In the genomic region with DNA sequence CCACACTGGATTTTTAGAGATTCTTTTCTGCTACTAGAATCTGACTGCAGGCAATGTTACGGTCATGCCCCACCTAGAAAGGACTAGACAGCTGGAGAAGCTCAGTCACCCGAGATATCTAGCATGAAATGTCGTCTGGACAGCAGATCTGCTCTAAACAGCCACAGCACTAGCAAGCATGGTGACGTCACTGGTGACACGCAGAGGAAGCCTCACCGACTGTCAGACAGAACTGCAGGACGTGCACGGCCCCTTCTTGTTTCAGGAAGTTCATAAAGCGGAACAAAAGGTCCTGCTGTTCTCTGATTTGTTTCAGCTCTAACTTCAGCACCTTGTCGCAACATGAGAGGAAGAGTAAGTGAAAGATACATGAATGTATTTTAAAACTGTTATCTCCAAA, we compare ENCODE assay signal across 9 mouse cellular contexts. TPM values are rescaled to one million over a fixed set of nuclear protein-coding genes. Genes with fewer than 3 reads are reported as not detected.
A peak's percentile ranks its signal among the peaks of the same experiment; 100 is the strongest.
DNase-seq lines count a peak whose midpoint lies in the region; ATAC-seq and TF ChIP-seq lines count a peak whose summit lies in the region.
"Had no signal": no experiment of that assay in that cellular context is flagged by ENCODE, and none has a peak within 500 bp of the region (broad histone marks: within the 10 kb centered on the region; RNA-seq: fewer than 3 reads in every experiment).

No protein-coding gene starts in this region.

- TF ChIP-seq POLR2A in limb, embryonic 14.5 days (IDR thresholded peaks at IDR 0.05; ENCODE audit: borderline replicate concordance, extremely low read depth, insufficient read depth, insufficient read length), result no peak

- no peak overlapping the region for H3K4me3 ChIP-seq in limb, embryonic 14.5 days (replicated peaks; ENCODE audit: low read length)
- no peak overlapping the region for H3K4me3 ChIP-seq in limb, embryonic 10.5 days
- H3K4me3 ChIP-seq: embryonic facial prominence, embryonic 13.5 days; midbrain, embryonic 12.5 days had no signal

- peaks cover 21% of the 10 kb centered on the region for H3K36me3 ChIP-seq in limb, embryonic 14.5 days (ENCODE audit: control insufficient read depth, insufficient read depth, low read length)
- H3K36me3 ChIP-seq in limb, embryonic 10.5 days, result peaks cover 10% of the 10 kb centered on the region

- no peak overlapping the region for H3K9ac ChIP-seq in limb, embryonic 14.5 days (ENCODE audit: low read depth, low read length, severe bottlenecking)
- H3K9ac ChIP-seq: embryonic facial prominence, embryonic 13.5 days; midbrain, embryonic 12.5 days had no signal

- H3K4me2 ChIP-seq in limb, embryonic 14.5 days (replicated peaks; ENCODE audit: low read depth, low read length, severe bottlenecking), result no peak overlapping the region
- H3K4me2 ChIP-seq: embryonic facial prominence, embryonic 13.5 days; midbrain, embryonic 12.5 days had no signal

- peak; percentile 25 for DNase-seq in limb, embryonic 14.5 days (ENCODE audit: low spot score)
- no peak for DNase-seq in limb, embryonic 10.5 days (ENCODE audit: low spot score)
- peak; percentile 17 for DNase-seq in embryo, embryonic 11 days
- DNase-seq in heart, postnatal 36 days, result peak; percentile 22 to 43
- no peak for DNase-seq in testis, postnatal 10 days (ENCODE audit: low spot score)
- DNase-seq in neural tube, embryonic 10.5 days (ENCODE audit: extremely low spot score, low spot score), result no peak

- intact Hi-C loops in heart, postnatal 36 days (cut with DNase I), result no loop called here

- 80% methylated on average over 10 of the region's 10 CpGs for WGBS in limb, embryonic 14.5 days
- 81% methylated on average over 10 of the region's 10 CpGs for WGBS in limb, embryonic 10.5 days

- no peaks in the 10 kb centered on the region for H3K27me3 ChIP-seq in limb, embryonic 14.5 days (ENCODE audit: control insufficient read depth, insufficient read depth, low read length)
- H3K27me3 ChIP-seq in limb, embryonic 10.5 days (ENCODE audit: low read depth, poor library complexity, severe bottlenecking), result no peaks in the 10 kb centered on the region
- H3K27me3 ChIP-seq: embryonic facial prominence, embryonic 13.5 days; midbrain, embryonic 12.5 days had no signal

- ATAC-seq in limb, embryonic 14.5 days (ENCODE audit: low FRiP score, low read depth), result no peak
- ATAC-seq in megakaryocyte-erythroid progenitor cell, adult 5-6 weeks (replicated peaks; ENCODE audit: low FRiP score, low TSS enrichment, poor library complexity, severe bottlenecking), result peak; percentile 100

- H3K4me1 ChIP-seq in limb, embryonic 14.5 days (ENCODE audit: control insufficient read depth, insufficient read depth, low read length), result no peaks in the 10 kb centered on the region
- no peaks in the 10 kb centered on the region for H3K4me1 ChIP-seq in limb, embryonic 10.5 days
- H3K4me1 ChIP-seq: embryonic facial prominence, embryonic 13.5 days; midbrain, embryonic 12.5 days had no signal

- no peak overlapping the region for H3K27ac ChIP-seq in limb, embryonic 14.5 days (replicated peaks; ENCODE audit: low read depth, low read length)
- no peak overlapping the region for H3K27ac ChIP-seq in limb, embryonic 10.5 days
- H3K27ac ChIP-seq: embryonic facial prominence, embryonic 13.5 days; midbrain, embryonic 12.5 days had no signal

- H3K9me3 ChIP-seq in limb, embryonic 14.5 days (ENCODE audit: control insufficient read depth, low read length), result no peaks in the 10 kb centered on the region
- H3K9me3 ChIP-seq in limb, embryonic 10.5 days (replicated peaks), result no peaks in the 10 kb centered on the region
- H3K9me3 ChIP-seq: embryonic facial prominence, embryonic 13.5 days; midbrain, embryonic 12.5 days had no signal

RNA-seq across cellular contexts. Expression of gene Snx14, which starts 34.7 kb away (rescaled TPM):
- 26.5 and 39.5 TPM in 2 replicates for polyA plus RNA-seq in limb, embryonic 14.5 days (2012; rRNA removed)
- polyA plus RNA-seq in limb, embryonic 14.5 days (2014; fragmentation: Nextera tagmentation; extraction: Ambion mirVana), result 20.7 and 23.2 TPM in 2 replicates
- polyA plus RNA-seq in limb, embryonic 10.5 days (2016; fragmentation: Nextera tagmentation; extraction: Ambion mirVana), result 17.6 and 18.9 TPM in 2 replicates
- 10 to 100 TPM; 22.7 to 24.0 TPM for total RNA-seq in heart, postnatal 36 days (2021)
- total RNA-seq in megakaryocyte-erythroid progenitor cell, adult 5-6 weeks (2014; fragmentation: Nextera tagmentation), result 25.1 and 30.0 TPM in 2 replicates
- total RNA-seq in megakaryocyte-erythroid progenitor cell, adult 5-6 weeks (2017), result 17.9 and 30.3 TPM in 2 replicates

RNA-seq across cellular contexts. Expression of gene Gm20537, which starts 52.3 kb away (rescaled TPM):
- 1.2 and 1.7 TPM in 2 replicates for polyA plus RNA-seq in limb, embryonic 14.5 days (2012; rRNA removed)
- 0.35 TPM in 1 of 2 replicates, not detected in the other for polyA plus RNA-seq in limb, embryonic 14.5 days (2014; fragmentation: Nextera tagmentation; extraction: Ambion mirVana)
- polyA plus RNA-seq in limb, embryonic 10.5 days (2016; fragmentation: Nextera tagmentation; extraction: Ambion mirVana), result 0.79 TPM in 1 of 2 replicates, not detected in the other
- 1 to 10 TPM in 1 of 2 experiments, not detected in 1; 1.7 TPM for total RNA-seq in heart, postnatal 36 days (2021)
- not detected in 2 replicates for total RNA-seq in megakaryocyte-erythroid progenitor cell, adult 5-6 weeks (2014; fragmentation: Nextera tagmentation)
- total RNA-seq in megakaryocyte-erythroid progenitor cell, adult 5-6 weeks (2017), result not detected in 2 replicates

Comparison
In these comparisons a context has a peak if more than half of its experiments do, and no peak if none do; other contexts are left out.
1. DNase-seq: peak in limb, embryonic 14.5 days (single experiment), embryo, embryonic 11 days (single experiment) and heart, postnatal 36 days (2 of 2); none in limb, embryonic 10.5 days (single experiment), testis, postnatal 10 days (single experiment) and neural tube, embryonic 10.5 days (single experiment).